Mouse (Mus musculus) left cerebral cortex, adult 2 months (tissue): ENCODE measurements at regions not wholly inside any gene's neighbourhood (a gene's known extent, or its start where the extent isn't known, plus 50 kb on each side); places are given as distances from the start of the nearest gene placed in this dataset.

Source experiments
- DNase-seq, 2 experiments: peaks; one replicate each; pipeline ENCODE4 v3.0.0; 2021 to 2022; ENCODE audit warnings: low spot score in 2 of 2, mixed read lengths in 1 of 2; ENCODE audit errors: extremely low spot score in 1 of 2
- H3K27ac ChIP-seq: fragments of 200-600 bp; 2 replicates; pipeline ENCODE4 v1.8.1; 2022
- H3K4me3 ChIP-seq: fragments of 200-600 bp; 2 replicates; pipeline ENCODE4 v1.8.1; 2022
- CTCF ChIP-seq: fragments of 200-600 bp; IDR thresholded peaks from 2 replicates; pipeline ENCODE4 v1.8.1; 2022; ENCODE audit warnings: antibody characterized with exemption, mild to moderate bottlenecking, moderate library complexity
- intact Hi-C: fragments of 180-260 bp; cut with DNase I; formaldehyde crosslinking; loops from one replicate; pipeline ENCODE4 v1.15.1; 2025

DNA sequence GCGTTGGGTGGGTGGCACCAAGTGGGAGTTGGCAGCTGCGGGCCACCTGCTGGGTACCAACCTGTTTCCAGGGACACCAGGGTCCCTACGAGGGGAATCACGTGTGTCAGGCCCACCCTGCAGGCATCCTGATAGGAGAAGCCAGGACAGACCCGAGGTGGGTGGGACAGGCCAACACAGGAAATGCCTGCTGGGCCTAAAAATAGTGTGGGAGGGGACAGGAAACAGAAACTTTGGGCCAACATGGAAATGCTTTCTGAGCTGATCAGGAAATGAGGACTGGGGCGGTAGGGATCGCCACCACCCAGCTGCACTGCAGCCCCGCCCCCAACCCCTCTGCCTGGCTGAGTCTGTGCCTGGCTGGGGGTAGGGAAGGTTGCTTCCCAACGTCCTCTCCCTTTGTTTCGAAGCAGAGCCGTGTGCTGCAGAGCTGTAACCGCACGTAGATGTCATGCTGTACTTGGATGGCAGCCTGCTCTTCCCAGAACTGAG lies 78.7 kb upstream of the Podxl start:
- intact Hi-C loops: no loop called here
- DNase-seq: no peak
- TF ChIP-seq CTCF: no peak
- no peak overlapping the region for H3K4me3 ChIP-seq
- H3K27ac ChIP-seq: peak overlapping the region; percentile 52

DNA sequence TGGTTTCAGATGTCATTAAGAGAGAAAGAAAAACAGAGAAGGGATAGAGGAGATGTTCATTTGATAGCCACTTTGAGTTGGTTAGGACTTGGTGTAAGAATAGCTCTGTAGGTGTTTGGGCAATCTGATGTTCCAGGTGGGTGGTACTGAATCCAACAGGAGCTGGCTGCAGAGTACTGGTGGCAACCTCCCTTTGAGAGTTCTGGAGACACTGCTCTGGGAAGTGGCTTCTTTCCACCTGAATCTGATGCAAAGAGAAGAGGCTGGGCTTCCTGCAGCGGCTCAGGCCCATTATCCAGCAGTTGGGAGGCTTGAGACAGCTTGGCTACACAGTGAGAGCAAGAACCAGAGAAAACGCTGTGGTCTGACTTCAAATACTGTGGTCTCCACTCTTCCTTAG lies 77.0 kb upstream of the Podxl start:
- Histone ChIP-seq H3K27ac (peak overlapping the region; percentile 36; the same call in 1 of the 2 replicates), H3K4me3 (no peak overlapping the region)
- intact Hi-C loops: no loop called here
- DNase-seq: no peak
- no peak for TF ChIP-seq CTCF

GRCm38 (mm10) chr6:31639460-31639859 lies 75.7 kb upstream of the Podxl start:
- no peak overlapping the region for H3K4me3 ChIP-seq
- H3K27ac ChIP-seq: no peak overlapping the region; the same call in 1 of the 2 replicates
- intact Hi-C loops: loop anchor here (1.0 kb wide), 1 partner anchor 111 kb away; no protein-coding TSS in a partner anchor

DNA sequence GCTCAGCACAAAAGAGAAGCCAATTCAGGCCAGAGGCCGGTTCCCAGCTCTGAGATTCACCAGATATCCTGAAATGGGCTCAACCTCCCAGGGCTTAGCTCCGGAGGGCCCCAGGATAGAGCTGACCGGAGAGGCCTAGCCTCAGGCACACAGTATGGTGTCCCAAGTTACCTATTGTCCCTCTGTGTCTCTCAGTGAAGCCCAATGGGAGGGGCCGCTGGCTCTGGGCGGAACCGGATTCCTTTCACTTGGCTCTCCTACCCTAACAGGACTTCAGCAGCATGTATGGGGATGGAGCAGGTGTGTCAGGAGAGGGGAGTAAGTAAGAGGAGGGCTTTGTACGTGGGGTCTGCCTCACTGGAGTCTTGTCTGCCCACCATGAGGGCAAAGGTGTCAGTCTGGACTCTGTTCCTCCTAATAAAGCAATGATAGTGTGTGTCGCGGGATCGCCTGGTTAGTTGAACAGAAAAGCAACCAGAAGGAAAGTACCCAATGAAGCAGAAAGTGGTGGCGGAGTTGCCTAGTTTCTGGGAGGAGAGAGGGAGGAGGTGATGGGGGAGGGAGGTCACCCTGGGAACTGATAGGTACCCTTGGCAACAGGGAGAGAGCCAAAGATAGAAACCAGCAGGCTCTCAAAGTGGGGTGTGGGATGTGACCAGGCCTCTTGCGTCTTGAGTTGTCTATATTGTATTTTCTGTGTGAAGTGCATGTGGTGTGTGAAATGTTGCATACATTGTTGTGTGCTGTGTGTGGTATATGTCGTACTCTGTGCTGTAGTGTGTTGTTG lies 74.8 kb upstream of the Podxl start:
- intact Hi-C loops: loop anchor here (1.0 kb wide), 1 partner anchor 110 kb away; no protein-coding TSS in a partner anchor
- H3K4me3 ChIP-seq: no peak overlapping the region
- 0 out of 2 replicates have a peak overlapping the region, but pooled peaks have one; percentile 30 for H3K27ac ChIP-seq
- DNase-seq: no peak
- no peak for TF ChIP-seq CTCF

More at GRCm38 (mm10) chr6:31639460-31639859, 75.7 kb upstream of the Podxl start:
- TF ChIP-seq CTCF: peak; percentile 74
- peak; percentile 61 to 71 for DNase-seq

- TF ChIP-seq CTCF: peak; percentile 16
- Histone ChIP-seq H3K4me3 (no peak overlapping the region), H3K27ac (no peak overlapping the region)
- intact Hi-C loops: no loop called here
- DNase-seq: no peak
Measured at GRCm38 (mm10) chr6:31637371-31638052, 73.7 kb upstream of the Podxl start.

DNA sequence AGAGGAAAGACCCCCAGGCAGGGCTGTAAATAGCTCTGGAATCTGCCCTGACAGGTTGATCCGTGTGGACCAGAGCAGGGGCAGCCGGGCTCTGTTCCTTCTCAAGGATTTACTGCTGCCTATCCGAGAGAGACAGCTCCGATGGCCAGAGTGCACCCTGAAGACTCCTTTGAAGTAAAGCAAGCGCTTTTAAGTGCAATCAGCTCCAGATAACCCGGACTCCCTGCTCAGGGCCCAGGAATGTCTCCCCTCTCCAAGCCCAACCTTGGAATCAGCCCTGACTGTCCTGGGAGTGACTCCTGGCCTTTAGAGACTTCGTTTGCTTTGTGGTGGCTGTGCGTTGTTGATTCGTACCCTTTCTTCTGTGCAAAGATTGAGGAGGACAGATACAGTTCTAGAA lies 73.2 kb upstream of the Podxl start:
- no peak overlapping the region for H3K4me3 ChIP-seq
- intact Hi-C loops: no loop called here
- TF ChIP-seq CTCF: no peak

DNA sequence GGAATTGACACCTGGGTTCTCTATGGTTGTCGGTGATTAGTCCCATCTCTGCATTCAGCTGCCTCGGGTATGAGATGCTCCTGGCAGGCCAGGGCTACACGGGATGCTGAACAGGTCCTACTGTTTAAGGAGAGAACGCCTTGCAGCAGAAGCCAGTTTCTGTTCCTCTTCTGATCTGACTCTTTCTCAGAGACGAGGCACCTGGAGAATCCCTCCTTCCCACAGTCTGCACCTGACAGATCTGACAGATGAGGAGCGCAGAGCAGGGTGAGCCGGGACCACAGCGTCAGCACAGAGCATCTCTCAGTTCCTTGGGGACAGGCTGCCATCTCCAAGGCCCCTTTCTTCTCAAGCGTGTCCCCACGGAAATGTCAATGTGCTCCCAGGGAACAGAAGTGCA lies 68.7 kb upstream of the Podxl start:
- Histone ChIP-seq H3K4me3 (no peak overlapping the region), H3K27ac (no peak overlapping the region)
- DNase-seq: no peak
- no peak for TF ChIP-seq CTCF
- intact Hi-C loops: no loop called here

More for the DNA sequence above, 73.2 kb upstream of the Podxl start:
- H3K27ac ChIP-seq: no peak overlapping the region
- DNase-seq: no peak

DNA sequence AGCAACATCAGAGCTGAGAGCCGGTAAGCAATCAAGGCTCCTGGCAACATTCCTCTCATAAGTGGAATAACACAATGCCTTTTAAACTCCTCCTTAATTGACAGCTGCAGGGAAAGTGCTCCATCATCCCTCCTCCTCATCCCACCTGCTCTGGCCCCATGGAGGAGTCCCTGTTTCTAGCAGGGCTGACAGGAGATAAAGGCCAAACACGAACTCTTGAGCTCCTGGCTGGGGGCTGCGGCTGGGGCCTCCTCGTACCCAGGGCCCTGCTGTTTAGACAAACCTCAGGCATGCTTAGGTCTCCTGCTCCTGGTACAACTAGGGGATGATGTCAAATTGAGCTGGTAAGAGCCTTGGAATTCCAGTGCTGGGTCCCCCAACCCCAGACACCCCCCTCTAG lies 66.2 kb upstream of the Podxl start:
- no peak overlapping the region for H3K4me3 ChIP-seq
- no peak overlapping the region for H3K27ac ChIP-seq
- TF ChIP-seq CTCF: no peak
- intact Hi-C loops: no loop called here
- DNase-seq: no peak

GRCm38 (mm10) chr6:31627912-31628311 lies 64.1 kb upstream of the Podxl start:
- no peak for TF ChIP-seq CTCF
- DNase-seq: no peak
- Histone ChIP-seq H3K27ac (no peak overlapping the region), H3K4me3 (no peak overlapping the region)
- intact Hi-C loops: no loop called here

DNA sequence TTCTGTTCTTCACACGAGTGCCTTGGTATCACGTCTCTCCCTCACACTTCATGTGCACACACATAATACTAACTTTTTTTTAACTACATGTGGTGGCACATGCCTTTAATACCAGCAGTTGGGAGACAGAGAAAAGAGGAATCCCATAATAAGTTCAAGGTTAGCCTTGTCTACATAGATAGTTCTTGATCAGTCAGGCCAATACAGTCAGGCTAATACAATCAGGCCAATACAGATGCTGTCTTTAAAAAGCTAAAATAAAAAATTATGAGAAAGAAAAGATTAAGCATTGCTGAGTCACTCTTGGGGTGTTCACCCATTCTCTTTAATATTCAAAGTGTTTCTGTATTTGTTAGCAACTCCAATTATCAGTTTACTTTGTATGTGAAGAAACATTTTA lies 61.3 kb upstream of the Podxl start:
- H3K4me3 ChIP-seq: no peak overlapping the region
- no peak for DNase-seq
- H3K27ac ChIP-seq: no peak overlapping the region
- no peak for TF ChIP-seq CTCF
- intact Hi-C loops: no loop called here

DNA sequence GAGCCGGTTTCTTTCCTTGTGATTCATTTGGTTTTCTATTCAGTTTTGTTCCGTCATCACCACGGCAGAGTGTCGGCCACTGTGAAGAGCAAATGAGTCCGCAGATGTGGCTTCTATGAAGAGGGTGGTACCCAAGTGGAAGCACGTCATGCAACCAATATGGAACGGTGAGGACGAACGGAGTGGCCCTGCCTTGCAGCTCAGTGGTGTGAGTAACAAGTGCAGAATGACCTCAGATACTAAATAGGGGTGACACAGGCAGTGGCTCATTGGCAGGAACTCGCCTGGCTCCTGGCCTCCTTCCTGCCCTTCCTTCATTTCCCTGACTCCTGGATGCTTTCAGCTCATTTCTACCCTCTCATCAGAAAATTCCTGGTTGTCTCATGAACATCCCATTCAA lies 60.6 kb upstream of the Podxl start:
- intact Hi-C loops: no loop called here
- TF ChIP-seq CTCF: no peak
- no peak overlapping the region for H3K4me3 ChIP-seq
- H3K27ac ChIP-seq: no peak overlapping the region
- DNase-seq: no peak

GRCm38 (mm10) chr6:31621023-31621422 lies 57.2 kb upstream of the Podxl start:
- no peak for DNase-seq
- intact Hi-C loops: no loop called here
- H3K4me3 ChIP-seq: no peak overlapping the region
- no peak overlapping the region for H3K27ac ChIP-seq
- no peak for TF ChIP-seq CTCF
